Mouse (Mus musculus) liver, embryonic 14.5 days (tissue): ENCODE results near the gene Pik3cb.

Experiments used
- CTCF ChIP-seq: IDR thresholded peaks from 2 replicates; pipeline ENCODE4 v1.5.1; 2016; ENCODE audit warnings: antibody characterized with exemption, low read depth, control low read depth
- EP300 ChIP-seq: IDR thresholded peaks from 2 replicates; pipeline ENCODE4 v1.6.1; 2016; ENCODE audit warnings: antibody characterized with exemption, low read depth

DNA sequence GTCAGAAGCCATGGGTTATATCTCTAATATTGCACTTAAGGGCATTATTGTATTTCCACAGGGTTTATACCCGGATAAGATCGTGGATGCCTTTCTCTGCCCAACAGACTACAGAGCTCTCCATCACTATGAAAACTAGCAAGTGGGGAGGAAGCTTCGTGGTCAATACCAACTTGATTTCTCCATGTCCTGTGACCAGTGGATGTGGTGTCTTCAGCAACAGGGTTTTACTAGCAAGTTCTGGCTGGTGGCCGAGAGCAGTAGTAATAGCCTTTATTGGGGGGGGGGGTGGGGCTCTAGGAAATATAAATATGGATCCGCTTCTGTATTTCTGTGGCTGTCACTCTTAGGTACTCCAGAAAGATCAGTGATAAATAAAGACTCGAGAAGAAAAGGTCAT is 35.4 kb upstream of the Pik3cb start:
- TF ChIP-seq EP300 (no peak), CTCF (no peak)
